Mouse (Mus musculus) testis, adult 2 months (tissue): ENCODE results near the gene Npepps. TPM values are rescaled to one million over a fixed set of nuclear protein-coding genes. Genes with fewer than 3 reads are reported as not detected.

Source experiments
- H3K27ac ChIP-seq: fragments of 200-500 bp; 2 replicates; pipeline ENCODE4 v1.5.1; 2012; ENCODE audit warnings: low read depth, low read length; ENCODE audit not compliant: control insufficient read depth, insufficient read depth
- H3K27me3 ChIP-seq: fragments of 200-500 bp; 2 replicates; pipeline ENCODE4 v1.6.1; 2012; ENCODE audit warnings: mild to moderate bottlenecking, low read length, moderate library complexity; ENCODE audit not compliant: control insufficient read depth, insufficient read depth
- H3K36me3 ChIP-seq: fragments of 200-500 bp; 2 replicates; pipeline ENCODE4 v1.6.1; 2012; ENCODE audit warnings: mild to moderate bottlenecking, low read length; ENCODE audit not compliant: control insufficient read depth, insufficient read depth
- H3K4me1 ChIP-seq: fragments of 200-500 bp; 2 replicates; pipeline ENCODE4 v1.6.1; 2012; ENCODE audit warnings: low read length; ENCODE audit not compliant: control insufficient read depth, insufficient read depth
- H3K4me3 ChIP-seq: fragments of 200-500 bp; 2 replicates; pipeline ENCODE4 v1.5.1; 2012; ENCODE audit warnings: low read depth, mild to moderate bottlenecking, low read length, moderate library complexity, mixed read lengths; ENCODE audit not compliant: control insufficient read depth
- CTCF ChIP-seq: fragments of 200-500 bp; IDR thresholded peaks from 2 replicates; pipeline ENCODE4 v1.5.1; 2012; ENCODE audit warnings: low read depth, mild to moderate bottlenecking, inconsistent platforms, low read length, moderate library complexity; ENCODE audit not compliant: control insufficient read depth, insufficient read depth, insufficient replicate concordance
- POLR2A ChIP-seq: fragments of 200-500 bp; IDR thresholded peaks from 2 replicates; pipeline ENCODE4 v1.6.1; 2012; ENCODE audit warnings: low read depth, mild to moderate bottlenecking, inconsistent platforms, low read length, moderate library complexity; ENCODE audit not compliant: control insufficient read depth
- polyA plus RNA-seq: library from polyadenylated mRNA; depleted of rRNA; stranded (reverse); fragments of >200 nt; gene quantifications from 2 replicates; pipeline ENCODE4 v1.2.3, GENCODE M21; 2012

Gene Npepps
- polyA plus RNA-seq, 1 experiment: 50.1 TPM

- Histone ChIP-seq H3K36me3 (peaks cover 3% of the 10 kb centered on the region), H3K27ac (no peak overlapping the region), H3K4me3 (no peak overlapping the region), H3K27me3 (no peaks in the 10 kb centered on the region), H3K4me1 (peaks cover 2% of the 10 kb centered on the region; the same call in 1 of the 2 replicates)
- TF ChIP-seq POLR2A (no peak), CTCF (no peak)
Measured at GRCm38 (mm10) chr11:97210728-97211400, 69.6 kb downstream of the Npepps start.

- Histone ChIP-seq H3K27ac (no peak overlapping the region), H3K4me1 (peaks cover 2% of the 10 kb centered on the region; the same call in 1 of the 2 replicates), H3K27me3 (no peaks in the 10 kb centered on the region), H3K36me3 (no peaks in the 10 kb centered on the region; the same call in 1 of the 2 replicates), H3K4me3 (no peak overlapping the region)
- TF ChIP-seq CTCF (no peak), POLR2A (no peak)
Measured at GRCm38 (mm10) chr11:97207011-97207422, 73.4 kb downstream of the Npepps start.

GRCm38 (mm10) chr11:97199519-97199918, 80.9 kb downstream of the Npepps start:
- H3K36me3 ChIP-seq: no peaks in the 10 kb centered on the region
- H3K27me3 ChIP-seq: no peaks in the 10 kb centered on the region
- no peak overlapping the region for H3K27ac ChIP-seq
- no peaks in the 10 kb centered on the region; the same call in 1 of the 2 replicates for H3K4me1 ChIP-seq
- no peak for TF ChIP-seq POLR2A
- no peak for TF ChIP-seq CTCF
- H3K4me3 ChIP-seq: no peak overlapping the region

GRCm38 (mm10) chr11:97198601-97199000, 81.8 kb downstream of the Npepps start:
- no peak overlapping the region for H3K27ac ChIP-seq
- H3K27me3 ChIP-seq: no peaks in the 10 kb centered on the region
- no peaks in the 10 kb centered on the region; the same call in 1 of the 2 replicates for H3K4me1 ChIP-seq
- H3K36me3 ChIP-seq: no peaks in the 10 kb centered on the region
- TF ChIP-seq CTCF: peak; percentile 78; the same call in 1 of the 2 replicates
- no peak for TF ChIP-seq POLR2A
- H3K4me3 ChIP-seq: no peak overlapping the region

GRCm38 (mm10) chr11:97197021-97197420, 83.4 kb downstream of the Npepps start:
- TF ChIP-seq POLR2A (no peak), CTCF (no peak)
- H3K27ac ChIP-seq: no peak overlapping the region
- no peaks in the 10 kb centered on the region for H3K27me3 ChIP-seq
- H3K4me3 ChIP-seq: no peak overlapping the region
- H3K36me3 ChIP-seq: no peaks in the 10 kb centered on the region
- no peaks in the 10 kb centered on the region; the same call in 1 of the 2 replicates for H3K4me1 ChIP-seq

GRCm38 (mm10) chr11:97196541-97196940, 83.9 kb downstream of the Npepps start:
- no peak for TF ChIP-seq CTCF
- no peak for TF ChIP-seq POLR2A
- Histone ChIP-seq H3K4me3 (no peak overlapping the region), H3K36me3 (no peaks in the 10 kb centered on the region)

GRCm38 (mm10) chr11:97192621-97192951, 87.9 kb downstream of the Npepps start:
- TF ChIP-seq CTCF (no peak), POLR2A (no peak)
- Histone ChIP-seq H3K4me1 (peaks cover 3% of the 10 kb centered on the region), H3K4me3 (no peak overlapping the region), H3K27ac (no peak overlapping the region), H3K27me3 (no peaks in the 10 kb centered on the region), H3K36me3 (no peaks in the 10 kb centered on the region)

More at GRCm38 (mm10) chr11:97196541-97196940, 83.9 kb downstream of the Npepps start:
- Histone ChIP-seq H3K4me1 (no peaks in the 10 kb centered on the region; the same call in 1 of the 2 replicates), H3K27me3 (no peaks in the 10 kb centered on the region), H3K27ac (no peak overlapping the region)
